Mouse (Mus musculus): ENCODE data around the gene Rps3.

DNA sequence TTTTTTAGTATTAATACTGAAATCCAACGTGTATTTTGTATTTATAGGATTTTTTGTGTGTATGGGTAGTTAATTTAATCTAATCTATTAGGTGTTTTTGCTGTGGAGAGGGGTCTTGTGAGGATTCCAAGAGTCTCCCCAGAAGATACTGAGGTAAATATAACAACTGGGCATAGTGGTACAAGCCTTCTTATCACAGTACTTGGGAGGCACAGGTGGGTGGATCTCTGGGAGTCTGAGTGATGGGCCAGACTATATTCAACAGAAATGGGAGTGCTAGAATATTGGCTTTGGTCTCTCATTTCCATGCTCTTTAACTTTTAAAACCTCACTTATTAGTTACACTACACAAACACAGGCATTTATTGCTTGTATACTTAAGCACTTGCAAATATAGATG, 17.6 kb upstream of the Rps3 start:
- TF ChIP-seq POLR2A (IDR thresholded peaks at IDR 0.05; ENCODE audit: low read depth, low read length): no peak
- no peak for TF ChIP-seq CTCF (IDR thresholded peaks at IDR 0.05; ENCODE audit: borderline replicate concordance, insufficient read depth, low read length)
